Comparison of ENCODE assay signal across 24 mouse cellular contexts in genomic region chr2:74617706-74618105, GRCm38 (mm10). TPM values are rescaled to one million over a fixed set of nuclear protein-coding genes. Genes with fewer than 3 reads are reported as not detected.
"Had no signal": no experiment of that assay in that cellular context is flagged by ENCODE, and none has a peak within 500 bp of the region (broad histone marks: within the 10 kb centered on the region; RNA-seq: fewer than 3 reads in every experiment).

No protein-coding gene starts in this region.

- ATAC-seq: lung, postnatal 0 days; midbrain, embryonic 15.5 days had no signal

- H3K4me2 ChIP-seq: lung, embryonic 15.5 days; midbrain, embryonic 12.5 days; midbrain, embryonic 15.5 days; neural tube, embryonic 12.5 days had no signal

- DNase-seq: lung, adult 18-20 months; lung, postnatal 14 days; lung, postnatal 4 days; right cerebral cortex, postnatal 14 days; thymus, adult 18-20 months; thymus, postnatal 25 days; thymus, postnatal 4 days had no signal

- H3K27me3 ChIP-seq: lung, embryonic 15.5 days; midbrain, embryonic 12.5 days; midbrain, embryonic 15.5 days; neural tube, embryonic 12.5 days had no signal

- H3K36me3 ChIP-seq: lung, embryonic 15.5 days; midbrain, embryonic 10.5 days; midbrain, embryonic 12.5 days; midbrain, embryonic 15.5 days; neural tube, embryonic 12.5 days had no signal

- H3K4me3 ChIP-seq: lung, embryonic 15.5 days; midbrain, embryonic 10.5 days; midbrain, embryonic 12.5 days; midbrain, embryonic 15.5 days; neural tube, embryonic 12.5 days had no signal

- H3K9ac ChIP-seq: lung, embryonic 15.5 days; midbrain, embryonic 12.5 days; midbrain, embryonic 15.5 days; neural tube, embryonic 12.5 days had no signal

- H3K9me3 ChIP-seq: lung, embryonic 15.5 days; midbrain, embryonic 10.5 days; midbrain, embryonic 12.5 days; midbrain, embryonic 15.5 days; neural tube, embryonic 12.5 days had no signal

- H3K4me1 ChIP-seq: lung, embryonic 15.5 days; midbrain, embryonic 10.5 days; midbrain, embryonic 12.5 days; midbrain, embryonic 15.5 days; neural tube, embryonic 12.5 days had no signal

- H3K27ac ChIP-seq: lung, embryonic 15.5 days; midbrain, embryonic 10.5 days; midbrain, embryonic 12.5 days; midbrain, embryonic 15.5 days; neural tube, embryonic 12.5 days had no signal

RNA-seq across cellular contexts. Expression of gene Evx2, which starts 41.7 kb away (rescaled TPM):
- total RNA-seq: megakaryocyte, adult 5-6 weeks; megakaryocyte-erythroid progenitor cell, adult 5-6 weeks; monocyte, adult 5-6 weeks; neutrophil, adult 5-6 weeks had no signal
- polyA plus RNA-seq: liver, embryonic 16.5 days; lung, embryonic 15.5 days; lung, postnatal 0 days; spleen, adult 2 months; stomach, embryonic 14.5 days; stomach, embryonic 16.5 days; thymus, postnatal 0 days had no signal

RNA-seq across cellular contexts. Expression of gene Hoxd13, which starts 50.4 kb away (rescaled TPM):
- total RNA-seq: megakaryocyte, adult 5-6 weeks; megakaryocyte-erythroid progenitor cell, adult 5-6 weeks; midbrain, postnatal 0 days; monocyte, adult 5-6 weeks; neutrophil, adult 5-6 weeks had no signal
- polyA plus RNA-seq: liver, embryonic 16.5 days; lung, embryonic 15.5 days; lung, postnatal 0 days; midbrain, embryonic 12.5 days; midbrain, postnatal 0 days; neural tube, embryonic 14.5 days; spleen, adult 2 months; stomach, embryonic 14.5 days; stomach, embryonic 16.5 days; thymus, postnatal 0 days had no signal

RNA-seq across cellular contexts. Expression of gene Hoxd12, which starts 57.1 kb away (rescaled TPM):
- total RNA-seq: megakaryocyte, adult 5-6 weeks; megakaryocyte-erythroid progenitor cell, adult 5-6 weeks; midbrain, postnatal 0 days; monocyte, adult 5-6 weeks; neutrophil, adult 5-6 weeks had no signal
- polyA plus RNA-seq: liver, embryonic 16.5 days; lung, embryonic 15.5 days; lung, postnatal 0 days; midbrain, embryonic 10.5 days; midbrain, embryonic 12.5 days; midbrain, embryonic 15.5 days; midbrain, postnatal 0 days; neural tube, embryonic 14.5 days; spleen, adult 2 months; stomach, embryonic 14.5 days; thymus, postnatal 0 days had no signal
